Mouse (Mus musculus): ENCODE measurements around the gene Podnl1. TPM values are rescaled to one million over a fixed set of nuclear protein-coding genes. Genes with fewer than 3 reads are reported as not detected.

Gene Podnl1
- polyA plus RNA-seq, 2 experiments: 1.3 to 4.9 TPM

GRCm38 (mm10) chr8:84126742-84127141 lies 953 bp downstream of the Podnl1 start:
- Histone ChIP-seq H3K27ac (replicated peaks; ENCODE audit: low read depth, low read length) (0 out of 2 replicates have a peak overlapping the region, but pooled peaks have one; percentile 5), H3K9ac (ENCODE audit: low read depth, low read length, severe bottlenecking) (0 out of 2 replicates have a peak overlapping the region, but pooled peaks have one; percentile 17), H3K4me1 (ENCODE audit: control insufficient read depth, insufficient read depth, low read length) (peaks cover 16% of the 10 kb centered on the region; the same call in 1 of the 2 replicates), H3K36me3 (ENCODE audit: control insufficient read depth, insufficient read depth, low read length) (peaks cover 2% of the 10 kb centered on the region), H3K27me3 (ENCODE audit: control insufficient read depth, insufficient read depth, low read length) (no peaks in the 10 kb centered on the region), H3K4me3 (replicated peaks; ENCODE audit: low read length) (no peak overlapping the region), H3K4me2 (replicated peaks; ENCODE audit: low read depth, low read length, severe bottlenecking) (no peak overlapping the region), H3K9me3 (ENCODE audit: control insufficient read depth, low read length) (no peaks in the 10 kb centered on the region)
- 69% methylated on average over 2 of the region's 2 CpGs for WGBS
- DNase-seq (ENCODE audit: low spot score): no peak
- no peak for TF ChIP-seq POLR2A (IDR thresholded peaks at IDR 0.05; ENCODE audit: borderline replicate concordance, extremely low read depth, insufficient read depth, insufficient read length)
- no peak for ATAC-seq (ENCODE audit: low FRiP score, low read depth)

DNA sequence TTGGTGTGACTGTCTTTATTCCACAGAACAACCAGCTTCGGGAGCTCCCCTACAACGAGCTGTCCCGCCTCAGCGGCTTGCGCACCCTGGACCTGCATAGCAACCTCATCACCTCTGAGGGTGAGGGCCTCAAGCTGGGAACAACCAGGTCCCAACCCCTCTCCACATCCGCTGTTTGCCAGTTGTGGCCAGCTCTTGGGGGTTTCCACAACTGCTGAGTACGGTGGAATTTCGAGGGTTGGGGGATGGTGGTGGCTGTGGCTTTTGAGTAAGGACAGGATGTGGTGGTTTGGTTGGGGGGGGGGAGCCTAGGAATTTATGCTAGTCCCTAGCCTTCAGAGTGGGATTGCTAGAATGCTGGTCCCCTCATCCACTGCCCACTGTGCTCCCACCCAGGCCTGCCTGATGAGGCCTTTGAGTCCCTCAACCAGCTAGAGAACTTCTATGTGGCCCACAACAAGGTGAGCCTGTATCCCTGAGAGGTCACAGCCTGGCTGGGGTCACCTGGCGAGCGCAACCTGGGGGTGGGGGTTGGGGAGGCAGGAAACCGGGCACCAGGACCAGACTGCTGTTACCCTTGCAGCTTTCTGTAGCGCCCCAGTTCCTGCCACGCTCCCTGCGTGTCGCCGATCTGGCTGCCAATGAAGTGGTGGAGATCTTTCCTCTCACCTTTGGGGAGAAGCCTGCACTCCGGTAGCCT lies 1.6 kb downstream of the Podnl1 start:
- Histone ChIP-seq H3K36me3 (ENCODE audit: control insufficient read depth, insufficient read depth, low read length) (peaks cover 8% of the 10 kb centered on the region), H3K9me3 (ENCODE audit: control insufficient read depth, low read length) (no peaks in the 10 kb centered on the region), H3K9ac (ENCODE audit: low read depth, low read length, severe bottlenecking) (0 out of 2 replicates have a peak overlapping the region, but pooled peaks have one; percentile 17), H3K27me3 (ENCODE audit: control insufficient read depth, insufficient read depth, low read length) (no peaks in the 10 kb centered on the region), H3K4me3 (replicated peaks; ENCODE audit: low read length) (no peak overlapping the region; the same call in 1 of the 2 replicates), H3K27ac (replicated peaks; ENCODE audit: low read depth, low read length) (peak overlapping the region; percentile 70), H3K4me1 (ENCODE audit: control insufficient read depth, insufficient read depth, low read length) (peaks cover 16% of the 10 kb centered on the region; the same call in 1 of the 2 replicates), H3K4me2 (replicated peaks; ENCODE audit: low read depth, low read length, severe bottlenecking) (peak overlapping the region; percentile 25; the same call in 1 of the 2 replicates)
- 52% methylated on average over 17 of the region's 17 CpGs for WGBS
- TF ChIP-seq POLR2A (IDR thresholded peaks at IDR 0.05; ENCODE audit: borderline replicate concordance, extremely low read depth, insufficient read depth, insufficient read length): no peak
- no peak for DNase-seq (ENCODE audit: low spot score)
- ATAC-seq (ENCODE audit: low FRiP score, low read depth): peak; percentile 46; the same call in 1 of the 2 replicates

DNA sequence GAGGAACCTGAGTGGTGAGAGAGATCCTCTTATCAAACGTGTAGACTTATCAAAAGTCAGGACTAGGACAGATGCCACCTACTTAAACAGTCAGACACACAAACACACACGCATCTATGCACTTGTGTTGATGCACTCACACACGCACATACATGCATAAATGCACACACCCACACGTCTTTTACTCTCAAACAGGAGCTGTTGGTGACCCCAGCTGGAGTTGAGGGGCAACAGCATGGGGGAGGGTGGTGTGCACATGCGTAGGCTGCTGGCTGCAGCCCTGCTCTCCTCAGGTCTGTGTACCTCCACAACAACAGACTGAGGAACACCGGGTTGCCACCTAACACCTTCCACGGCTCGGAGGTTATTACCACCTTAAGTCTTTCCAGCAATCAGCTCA lies 2.5 kb downstream of the Podnl1 start:
- no peak for TF ChIP-seq POLR2A (IDR thresholded peaks at IDR 0.05; ENCODE audit: borderline replicate concordance, extremely low read depth, insufficient read depth, insufficient read length)
- no peak for ATAC-seq (ENCODE audit: low FRiP score, low read depth)
- DNase-seq (ENCODE audit: low spot score): no peak
- H3K4me2 ChIP-seq (replicated peaks; ENCODE audit: low read depth, low read length, severe bottlenecking): peak overlapping the region; percentile 25; the same call in 1 of the 2 replicates
- no peak overlapping the region for H3K4me3 ChIP-seq (replicated peaks; ENCODE audit: low read length)
- no peaks in the 10 kb centered on the region for H3K9me3 ChIP-seq (ENCODE audit: control insufficient read depth, low read length)
- H3K27me3 ChIP-seq (ENCODE audit: control insufficient read depth, insufficient read depth, low read length): no peaks in the 10 kb centered on the region
- H3K4me1 ChIP-seq (ENCODE audit: control insufficient read depth, insufficient read depth, low read length): peaks cover 16% of the 10 kb centered on the region; the same call in 1 of the 2 replicates
- no peak overlapping the region for H3K27ac ChIP-seq (replicated peaks; ENCODE audit: low read depth, low read length)
- H3K36me3 ChIP-seq (ENCODE audit: control insufficient read depth, insufficient read depth, low read length): peaks cover 17% of the 10 kb centered on the region
- H3K9ac ChIP-seq (ENCODE audit: low read depth, low read length, severe bottlenecking): no peak overlapping the region
- WGBS: 57% methylated on average over 8 of the region's 8 CpGs

DNA sequence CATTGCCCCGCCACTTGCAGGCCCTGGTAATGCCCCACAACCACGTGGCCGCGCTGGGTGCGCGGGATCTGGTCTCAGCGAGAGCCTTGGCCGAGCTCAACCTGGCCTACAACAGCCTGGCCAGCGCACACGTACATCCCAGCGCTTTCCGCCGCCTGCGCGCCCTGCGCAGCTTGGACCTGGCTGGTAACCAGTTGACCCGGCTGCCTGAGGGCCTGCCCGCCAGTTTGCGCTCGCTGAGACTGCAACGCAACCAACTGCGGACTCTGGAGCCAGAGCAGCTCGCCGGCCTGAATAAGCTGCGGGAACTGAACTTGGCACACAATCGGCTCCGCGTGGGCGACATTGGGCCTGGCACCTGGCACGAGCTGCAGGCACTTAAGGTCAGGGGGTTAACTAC lies 5.0 kb downstream of the Podnl1 start:
- H3K4me3 ChIP-seq (replicated peaks; ENCODE audit: low read length): no peak overlapping the region
- TF ChIP-seq POLR2A (IDR thresholded peaks at IDR 0.05; ENCODE audit: borderline replicate concordance, extremely low read depth, insufficient read depth, insufficient read length): no peak
- peaks cover 43% of the 10 kb centered on the region for H3K36me3 ChIP-seq (ENCODE audit: control insufficient read depth, insufficient read depth, low read length)
- H3K27ac ChIP-seq (replicated peaks; ENCODE audit: low read depth, low read length): no peak overlapping the region
- 0 out of 2 replicates have a peak overlapping the region, but pooled peaks have one; percentile 21 for H3K9ac ChIP-seq (ENCODE audit: low read depth, low read length, severe bottlenecking)
- no peaks in the 10 kb centered on the region for H3K27me3 ChIP-seq (ENCODE audit: control insufficient read depth, insufficient read depth, low read length)
- no peaks in the 10 kb centered on the region for H3K9me3 ChIP-seq (ENCODE audit: control insufficient read depth, low read length)
- ATAC-seq (ENCODE audit: low FRiP score, low read depth) (no peak), DNase-seq (ENCODE audit: low spot score) (no peak)
- H3K4me2 ChIP-seq (replicated peaks; ENCODE audit: low read depth, low read length, severe bottlenecking): no peak overlapping the region
- H3K4me1 ChIP-seq (ENCODE audit: control insufficient read depth, insufficient read depth, low read length): peaks cover 16% of the 10 kb centered on the region; the same call in 1 of the 2 replicates
- 48% methylated on average over 30 of the region's 30 CpGs for WGBS

DNA sequence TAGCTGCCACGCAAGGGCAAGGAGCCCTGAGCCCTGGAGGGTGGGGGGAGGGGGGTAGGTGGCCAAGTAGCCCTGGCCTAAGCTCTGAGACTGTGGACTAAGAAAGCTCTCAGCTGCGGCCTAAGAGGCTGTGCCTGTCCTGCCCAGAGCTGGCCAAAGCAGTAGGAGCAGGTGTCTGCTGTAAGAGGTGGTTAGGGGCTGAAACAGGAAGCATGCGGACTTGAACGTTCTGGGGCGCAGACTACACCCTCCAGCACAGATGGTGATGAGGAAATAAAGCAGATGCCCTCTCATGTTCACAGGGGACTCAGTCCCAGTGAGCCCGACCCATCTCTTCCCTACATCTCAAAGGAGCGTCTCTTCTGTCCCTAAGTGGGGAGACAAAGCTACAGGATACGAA lies 6.4 kb downstream of the Podnl1 start:
- H3K9me3 ChIP-seq (ENCODE audit: control insufficient read depth, low read length): no peaks in the 10 kb centered on the region
- H3K36me3 ChIP-seq (ENCODE audit: control insufficient read depth, insufficient read depth, low read length): peaks cover 57% of the 10 kb centered on the region
- WGBS: 87% methylated on average over 8 of the region's 8 CpGs
- no peaks in the 10 kb centered on the region for H3K27me3 ChIP-seq (ENCODE audit: control insufficient read depth, insufficient read depth, low read length)
- no peak for TF ChIP-seq POLR2A (IDR thresholded peaks at IDR 0.05; ENCODE audit: borderline replicate concordance, extremely low read depth, insufficient read depth, insufficient read length)
- ATAC-seq (ENCODE audit: low FRiP score, low read depth) (no peak), DNase-seq (ENCODE audit: low spot score) (no peak)
- H3K9ac ChIP-seq (ENCODE audit: low read depth, low read length, severe bottlenecking): no peak overlapping the region
- H3K27ac ChIP-seq (replicated peaks; ENCODE audit: low read depth, low read length): no peak overlapping the region
- no peak overlapping the region for H3K4me3 ChIP-seq (replicated peaks; ENCODE audit: low read length)
- no peak overlapping the region for H3K4me2 ChIP-seq (replicated peaks; ENCODE audit: low read depth, low read length, severe bottlenecking)
- H3K4me1 ChIP-seq (ENCODE audit: control insufficient read depth, insufficient read depth, low read length): peaks cover 12% of the 10 kb centered on the region; the same call in 1 of the 2 replicates
